Mouse (Mus musculus) lung, adult 18-20 months (tissue): Measurements from ENCODE around the gene Rbm20.

Experiments
- DNase-seq, 2 experiments: peaks; one replicate each; pipeline ENCODE4 v3.0.0; 2022; ENCODE audit warnings: mixed read lengths in 2 of 2

The Rbm20 gene

GRCm38 (mm10) chr19:53760125-53761101, 83.3 kb downstream of the Rbm20 start:
- no peak for DNase-seq

- no peak for DNase-seq
Measured at GRCm38 (mm10) chr19:53762749-53763438, 85.8 kb downstream of the Rbm20 start.

- DNase-seq: no peak
Measured at GRCm38 (mm10) chr19:53764688-53765478, 87.8 kb downstream of the Rbm20 start.

- DNase-seq: peak in 1 of 2 experiments; percentile 43
Measured at GRCm38 (mm10) chr19:53768478-53768877, 91.4 kb downstream of the Rbm20 start.

GRCm38 (mm10) chr19:53773937-53774640, 97.0 kb downstream of the Rbm20 start:
- DNase-seq: peak in 1 of 2 experiments; percentile 23

- no peak for DNase-seq
Measured at GRCm38 (mm10) chr19:53774641-53775350, 97.7 kb downstream of the Rbm20 start.

- no peak for DNase-seq
Measured at GRCm38 (mm10) chr19:53779402-53779801, 102.3 kb downstream of the Rbm20 start.

- DNase-seq: no peak
Measured at GRCm38 (mm10) chr19:53779818-53780217, 102.7 kb downstream of the Rbm20 start.

- peak; percentile 26 to 48 for DNase-seq
Measured at GRCm38 (mm10) chr19:53780752-53781602, 103.9 kb downstream of the Rbm20 start.

- peak; percentile 48 to 57 for DNase-seq
Measured at GRCm38 (mm10) chr19:53781826-53782225, 104.7 kb downstream of the Rbm20 start.

- no peak for DNase-seq
Measured at GRCm38 (mm10) chr19:53785352-53785751, 108.2 kb downstream of the Rbm20 start.

GRCm38 (mm10) chr19:53786239-53786638, 109.1 kb downstream of the Rbm20 start:
- no peak for DNase-seq

- no peak for DNase-seq
Measured at GRCm38 (mm10) chr19:53786836-53787235, 109.7 kb downstream of the Rbm20 start.

GRCm38 (mm10) chr19:53788621-53789331, 111.7 kb downstream of the Rbm20 start:
- DNase-seq: no peak

- no peak for DNase-seq
Measured at GRCm38 (mm10) chr19:53789571-53789970, 112.5 kb downstream of the Rbm20 start.

GRCm38 (mm10) chr19:53791751-53792720, 114.9 kb downstream of the Rbm20 start:
- no peak for DNase-seq

GRCm38 (mm10) chr19:53792976-53793897, 116.1 kb downstream of the Rbm20 start:
- DNase-seq: no peak
